Mouse (Mus musculus) small intestine, adult 2 months (tissue): ENCODE data around the gene Mrpl11. TPM values are rescaled to one million over a fixed set of nuclear protein-coding genes. Genes with fewer than 3 reads are reported as not detected.

Experiments used
- H3K27ac ChIP-seq: fragments of 200-500 bp; 2 replicates; pipeline ENCODE4 v1.5.1; 2012; ENCODE audit warnings: low read depth, low read length, control low read depth, inconsistent platforms; ENCODE audit not compliant: insufficient read depth
- H3K27me3 ChIP-seq: fragments of 200-500 bp; 2 replicates; pipeline ENCODE4 v1.6.1; 2012; ENCODE audit warnings: mild to moderate bottlenecking, moderate library complexity, low read length, inconsistent platforms; ENCODE audit not compliant: control insufficient read depth, insufficient read depth
- H3K36me3 ChIP-seq: fragments of 200-500 bp; 2 replicates; pipeline ENCODE4 v1.6.1; 2012; ENCODE audit warnings: mild to moderate bottlenecking, low read length, control low read depth, inconsistent platforms; ENCODE audit not compliant: control insufficient read depth, insufficient read depth
- H3K4me1 ChIP-seq: fragments of 200-500 bp; 2 replicates; pipeline ENCODE4 v1.6.1; 2012; ENCODE audit warnings: low read length, inconsistent platforms, mixed read lengths; ENCODE audit not compliant: control insufficient read depth, insufficient read depth, insufficient read length
- H3K4me3 ChIP-seq: fragments of 200-500 bp; 2 replicates; pipeline ENCODE4 v1.5.1; 2012; ENCODE audit warnings: low read depth, mild to moderate bottlenecking, control low read depth, inconsistent platforms, low read length, moderate library complexity
- CTCF ChIP-seq: fragments of 200-500 bp; IDR thresholded peaks from 2 replicates; pipeline ENCODE4 v1.5.1; 2012; ENCODE audit warnings: low read depth, mild to moderate bottlenecking, control low read depth, inconsistent platforms, low read length, moderate library complexity, mixed read lengths; ENCODE audit not compliant: insufficient replicate concordance, insufficient read length; ENCODE audit errors: extremely low read depth
- POLR2A ChIP-seq: fragments of 200-500 bp; IDR thresholded peaks from 2 replicates; pipeline ENCODE4 v1.6.1; 2012; ENCODE audit warnings: low read depth, mild to moderate bottlenecking, control low read depth, inconsistent platforms, low read length, moderate library complexity
- WGBS: fragments of 180-500 bp; shearing (Covaris S2); methylation state at CpG from one replicate; pipeline ENCODE4 v1.1.7; 2018; 5-methylcytosine and 5-hydroxymethylcytosine counted together
- polyA plus RNA-seq: library from polyadenylated mRNA; depleted of rRNA; stranded (reverse); fragments of >200 nt; gene quantifications from 2 replicates; pipeline ENCODE4 v1.2.3, GENCODE M21; 2012; rRNA removed

The Mrpl11 gene
- polyA plus RNA-seq: 3.7 and 9.3 TPM in 2 replicates

GRCm38 (mm10) chr19:4961928-4962601, at the start of gene Mrpl11:
Mrpl11 (plus strand) TSS chr19:4962147.
- TF ChIP-seq POLR2A (no peak), CTCF (peak; percentile 87; the same call in 1 of the 2 replicates)
- no peaks in the 10 kb centered on the region for H3K27me3 ChIP-seq
- H3K27ac ChIP-seq: peak within 1 kb of the TSS; percentile 36; the same call in 1 of the 2 replicates
- peak within 1 kb of the TSS; percentile 88 for H3K4me3 ChIP-seq
- under 1% methylated on average over 34 of the region's 34 CpGs for WGBS
- peaks cover 4% of the 10 kb centered on the region for H3K36me3 ChIP-seq
- H3K4me1 ChIP-seq: no peaks in the 10 kb centered on the region

DNA sequence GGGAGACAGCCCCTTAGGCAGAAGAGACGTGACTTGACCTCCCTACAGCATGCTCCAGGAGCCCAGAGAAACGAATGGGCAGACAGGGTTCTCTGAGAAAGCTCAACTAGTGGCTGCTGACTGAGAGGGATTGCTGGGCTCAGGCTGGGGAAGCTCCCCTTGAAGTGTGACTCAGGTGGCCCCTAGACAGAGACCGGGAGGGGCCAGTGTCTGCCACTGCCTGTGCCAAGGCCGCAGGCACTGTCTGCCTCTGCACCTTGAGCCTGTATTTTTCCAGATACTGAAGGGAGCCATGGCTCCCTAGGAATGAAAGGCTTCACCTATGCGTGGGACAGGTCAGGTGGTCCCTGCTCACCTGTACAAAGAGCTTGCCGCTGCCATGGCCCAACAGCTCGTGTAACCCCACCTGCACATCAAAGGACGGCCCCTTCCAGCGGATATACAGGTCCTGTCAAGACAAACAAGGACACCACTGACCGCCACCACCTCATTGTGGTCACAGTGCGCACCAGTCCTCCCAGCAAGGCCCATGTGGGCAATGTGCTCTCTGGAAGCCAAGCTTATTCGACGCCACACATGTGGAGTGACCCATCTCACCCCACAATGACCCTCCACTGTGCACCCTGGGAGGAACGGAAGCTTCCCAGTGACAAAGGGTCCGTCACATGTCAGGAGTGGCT, 45.9 kb upstream of the Mrpl11 start:
- TF ChIP-seq POLR2A (no peak), CTCF (no peak)
- Histone ChIP-seq H3K27ac (no peak overlapping the region), H3K36me3 (peaks cover 86% of the 10 kb centered on the region), H3K27me3 (no peaks in the 10 kb centered on the region), H3K4me3 (no peak overlapping the region), H3K4me1 (no peaks in the 10 kb centered on the region)
- WGBS: 94% methylated on average over 15 of the region's 15 CpGs

DNA sequence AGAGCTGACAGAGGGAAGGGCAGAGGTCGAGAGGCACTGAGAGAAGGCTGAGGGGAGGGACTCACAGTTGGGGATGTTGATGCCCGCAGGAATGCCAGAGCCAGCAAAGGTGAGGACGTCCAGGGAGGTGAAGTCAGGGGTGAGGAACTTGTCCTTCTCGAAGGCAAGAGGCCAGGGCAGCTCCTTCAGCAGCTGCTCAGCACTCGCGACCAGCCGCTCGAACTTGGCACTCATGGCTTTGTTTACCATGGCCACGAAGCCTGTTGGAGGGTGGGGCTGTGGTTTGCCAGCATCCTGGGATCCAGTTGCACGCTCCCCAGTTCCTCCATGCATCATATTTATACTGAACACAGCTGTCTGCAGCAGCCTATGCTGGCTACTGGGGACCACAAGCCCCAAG, 45.1 kb upstream of the Mrpl11 start:
- H3K36me3 ChIP-seq: peaks cover 88% of the 10 kb centered on the region
- TF ChIP-seq CTCF: no peak
- TF ChIP-seq POLR2A: no peak
- 55% methylated on average over 10 of the region's 10 CpGs for WGBS

DNA sequence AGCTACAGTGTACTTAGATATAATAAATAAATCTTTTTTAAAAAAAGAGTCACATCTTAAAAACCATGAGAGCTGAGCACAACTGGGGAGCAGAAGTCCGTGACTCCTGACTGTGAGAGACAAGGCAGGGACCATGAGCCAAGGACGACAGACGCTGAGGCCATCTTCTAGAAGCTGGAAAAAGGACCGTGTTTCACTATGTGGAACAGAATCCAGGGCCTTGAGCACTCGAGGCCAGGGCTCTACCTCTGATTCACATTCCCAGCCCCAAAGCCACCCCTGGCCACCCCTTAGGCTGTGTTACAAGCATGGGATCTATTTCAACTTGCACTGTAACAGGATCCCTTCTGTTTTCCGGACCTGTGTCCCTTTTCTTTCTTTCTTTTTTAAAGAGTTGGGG, 42.3 kb upstream of the Mrpl11 start:
- 84% methylated on average over 6 of the region's 6 CpGs for WGBS
- Histone ChIP-seq H3K27ac (no peak overlapping the region), H3K36me3 (peaks cover 86% of the 10 kb centered on the region), H3K27me3 (no peaks in the 10 kb centered on the region), H3K4me3 (no peak overlapping the region), H3K4me1 (no peaks in the 10 kb centered on the region)
- TF ChIP-seq CTCF: no peak
- no peak for TF ChIP-seq POLR2A

More for the DNA sequence above, 45.1 kb upstream of the Mrpl11 start:
- Histone ChIP-seq H3K27ac (no peak overlapping the region), H3K27me3 (no peaks in the 10 kb centered on the region), H3K4me1 (no peaks in the 10 kb centered on the region), H3K4me3 (no peak overlapping the region)

DNA sequence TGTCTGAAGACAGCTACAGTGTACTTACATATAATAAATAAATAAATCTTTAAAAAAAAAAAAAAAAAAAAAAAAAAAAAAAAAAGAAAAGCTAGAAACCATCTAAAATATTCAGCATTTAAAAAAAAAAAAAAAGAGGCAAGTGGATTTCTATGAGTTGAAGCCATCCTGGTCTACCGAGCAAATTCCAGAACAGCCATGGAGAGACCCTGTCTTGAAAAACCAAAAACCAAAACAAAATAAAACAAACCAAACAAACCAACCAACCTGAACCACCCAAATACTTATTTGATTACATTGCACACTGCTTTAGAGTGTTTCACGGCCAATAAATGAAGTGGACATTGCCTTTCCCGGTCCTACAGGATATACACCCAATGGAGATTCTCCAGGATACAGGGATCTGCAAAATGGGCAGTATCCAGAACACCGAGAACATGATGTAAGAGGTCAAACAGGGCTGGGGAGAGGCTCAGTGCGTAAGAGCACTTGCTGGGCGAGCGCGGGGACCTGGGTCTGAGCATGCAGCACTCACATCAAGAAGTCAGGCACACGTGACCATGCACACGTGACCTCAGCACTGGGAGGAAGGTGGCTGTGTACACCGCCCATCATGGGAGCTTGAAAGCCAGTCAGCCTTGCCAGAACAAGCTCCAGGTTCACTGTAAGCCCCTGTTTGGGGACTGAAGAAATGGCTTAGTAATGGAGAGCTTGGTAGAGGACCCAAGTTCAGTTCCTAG, 36.7 kb upstream of the Mrpl11 start:
- TF ChIP-seq POLR2A: no peak
- TF ChIP-seq CTCF: no peak
- H3K27me3 ChIP-seq: no peaks in the 10 kb centered on the region
- no peak overlapping the region for H3K27ac ChIP-seq
- peaks cover 35% of the 10 kb centered on the region for H3K36me3 ChIP-seq
- peaks cover 12% of the 10 kb centered on the region; the same call in 1 of the 2 replicates for H3K4me1 ChIP-seq
- H3K4me3 ChIP-seq: no peak overlapping the region
- WGBS: 96% methylated on average over 11 of the region's 11 CpGs

DNA sequence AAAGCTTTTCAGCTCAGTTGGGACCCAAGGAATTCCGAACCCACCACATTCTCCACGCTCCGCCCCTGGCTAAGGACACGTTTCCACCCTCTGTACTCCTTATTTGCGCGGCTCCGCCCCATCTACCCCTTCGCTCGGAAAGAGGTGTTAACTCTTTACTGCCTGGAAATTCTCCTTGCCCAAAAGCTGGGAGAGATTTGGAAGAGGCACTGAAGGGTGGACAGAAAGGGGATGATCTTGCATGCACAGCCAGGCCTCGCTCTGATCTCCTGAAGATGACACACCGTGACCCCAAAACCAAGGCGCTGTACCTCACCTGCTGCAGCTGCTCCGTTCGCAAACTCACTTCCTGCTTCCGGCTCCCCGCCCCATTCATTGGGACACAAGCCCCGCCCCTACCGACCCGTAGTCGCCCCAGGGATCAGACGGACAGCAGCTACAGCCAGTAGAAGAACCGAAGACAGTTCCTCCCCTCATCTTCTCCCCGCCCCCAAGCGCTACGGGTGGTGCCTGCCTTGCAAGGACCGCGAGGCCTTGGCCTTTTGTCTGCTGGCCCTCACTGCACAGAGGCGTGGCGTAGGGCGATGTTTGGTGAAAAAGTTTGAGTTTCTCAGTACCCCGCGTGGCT, 33.9 kb upstream of the Mrpl11 start, which contains the start of gene Dpp3:
Gene Dpp3, minus strand, starts transcription at position 384 of the 628 bp plus-strand sequence.
- Histone ChIP-seq H3K27me3 (no peaks in the 10 kb centered on the region), H3K4me3 (peak within 1 kb of the TSS; percentile 86), H3K4me1 (peaks cover 12% of the 10 kb centered on the region; the same call in 1 of the 2 replicates), H3K36me3 (peaks cover 9% of the 10 kb centered on the region), H3K27ac (no peak within 1 kb of the TSS)
- WGBS: under 1% methylated on average over 32 of the region's 32 CpGs
- peak; percentile 13; the same call in 1 of the 2 replicates for TF ChIP-seq CTCF
- peak; percentile 73; the same call in 1 of the 2 replicates for TF ChIP-seq POLR2A
